ENCODE assay signal across 11 mouse cellular contexts in genomic region chr2:50520169-50520568, GRCm38 (mm10).
A peak's percentile ranks its signal among the peaks of the same experiment; 100 is the strongest.
DNase-seq lines count a peak whose midpoint lies in the region; ATAC-seq lines count a peak whose summit lies in the region.
"Had no signal": no experiment of that assay in that cellular context is flagged by ENCODE, and none has a peak within 500 bp of the region (broad histone marks: within the 10 kb centered on the region; RNA-seq: fewer than 3 reads in every experiment).

No protein-coding gene starts in this region.

- no peak overlapping the region for H3K4me3 ChIP-seq in forebrain, embryonic 15.5 days
- H3K4me3 ChIP-seq: stomach, embryonic 15.5 days had no signal

- peaks cover 19% of the 10 kb centered on the region for H3K4me1 ChIP-seq in forebrain, embryonic 15.5 days
- H3K4me1 ChIP-seq: stomach, embryonic 15.5 days had no signal

- H3K4me2 ChIP-seq in forebrain, embryonic 15.5 days (replicated peaks) = peak overlapping the region; percentile 9; the same call in 1 of the 2 replicates
- H3K4me2 ChIP-seq: stomach, embryonic 15.5 days had no signal

- no peaks in the 10 kb centered on the region for H3K9me3 ChIP-seq in forebrain, embryonic 15.5 days
- H3K9me3 ChIP-seq: stomach, embryonic 15.5 days had no signal

- peak; percentile 57; the same call in 1 of the 2 replicates for ATAC-seq in frontal cortex, adult (ENCODE audit: low TSS enrichment)
- peak; percentile 55; the same call in 1 of the 2 replicates for ATAC-seq in forebrain, embryonic 15.5 days (replicated peaks)
- no peak for ATAC-seq in erythroblast, adult 5-6 weeks (replicated peaks; ENCODE audit: low FRiP score, poor library complexity, severe bottlenecking)

- peak overlapping the region; percentile 3; the same call in 1 of the 2 replicates for H3K9ac ChIP-seq in forebrain, embryonic 15.5 days (replicated peaks)
- H3K9ac ChIP-seq: stomach, embryonic 15.5 days had no signal

- peak overlapping the region; percentile 4; the same call in 1 of the 2 replicates for H3K27ac ChIP-seq in forebrain, embryonic 15.5 days (replicated peaks)
- H3K27ac ChIP-seq: stomach, embryonic 15.5 days had no signal

- no peaks in the 10 kb centered on the region for H3K27me3 ChIP-seq in forebrain, embryonic 15.5 days
- H3K27me3 ChIP-seq: stomach, embryonic 15.5 days had no signal

- no peaks in the 10 kb centered on the region for H3K36me3 ChIP-seq in forebrain, embryonic 15.5 days
- H3K36me3 ChIP-seq: stomach, embryonic 15.5 days had no signal

- 15% methylated on average over 8 of the region's 8 CpGs for WGBS in forebrain, embryonic 15.5 days

- no peak for DNase-seq in frontal cortex, postnatal 10 days (ENCODE audit: low spot score in 2 of 2)
- peak; percentile 16 for DNase-seq in R1 (ENCODE audit: low read depth, low spot score)
- peak; percentile 7 for DNase-seq in mesoderm, embryonic 11.5 days (ENCODE audit: low read depth, low spot score)
- DNase-seq in adrenal gland, adult 8-10 months = no peak
- DNase-seq in testis, postnatal 14 days (ENCODE audit: low spot score) = no peak
- DNase-seq: B cell, adult 2 months; lung, postnatal 4 days had no signal

Comparison
In these comparisons a context has a peak if more than half of its experiments do, and no peak if none do; other contexts are left out.
1. DNase-seq: peak in R1 (single experiment) and mesoderm, embryonic 11.5 days (single experiment); none in frontal cortex, postnatal 10 days (0 of 2), adrenal gland, adult 8-10 months (single experiment) and testis, postnatal 14 days (single experiment).